Mouse (Mus musculus): ENCODE data around the gene Qrfp. TPM values are rescaled to one million over a fixed set of nuclear protein-coding genes. Genes with fewer than 3 reads are reported as not detected.

Qrfp gene
- polyA plus RNA-seq, 1 experiment from 2014 or later, result 0.08 TPM

DNA sequence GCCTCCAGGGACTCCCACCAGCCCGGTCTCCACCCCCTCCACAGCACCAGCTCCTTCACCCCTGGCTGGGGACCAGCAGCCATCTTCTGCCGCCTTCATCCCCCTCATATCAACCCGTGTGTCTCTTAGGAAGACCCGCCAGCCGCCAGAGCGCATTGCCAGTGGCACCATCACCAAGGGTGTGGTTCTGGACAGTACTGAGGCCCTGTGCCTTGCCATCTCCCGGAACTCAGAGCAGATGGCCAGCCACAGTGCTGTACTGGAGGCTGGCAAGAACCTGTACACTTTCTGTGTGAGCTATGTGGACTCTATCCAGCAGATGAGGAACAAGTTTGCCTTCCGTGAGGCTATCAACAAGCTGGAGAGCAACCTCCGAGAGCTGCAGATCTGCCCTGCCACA, 9.0 kb downstream of the Qrfp start:
- Histone ChIP-seq H3K9me3 (ENCODE audit: control insufficient read depth, low read length) (no peaks in the 10 kb centered on the region), H3K4me3 (ENCODE audit: control insufficient read depth in 1 of 2, insufficient read depth in 1 of 2, low read depth in 1 of 2, low read length in 2 of 2) (no peak overlapping the region), H3K27me3 (ENCODE audit: control insufficient read depth, insufficient read depth, low read length) (no peaks in the 10 kb centered on the region), H3K36me3 (ENCODE audit: control insufficient read depth, insufficient read depth, low read length) (peaks cover 93% of the 10 kb centered on the region), H3K27ac (replicated peaks in 1 of 2; ENCODE audit: control insufficient read depth in 1 of 2, insufficient read depth in 1 of 2, low read depth in 2 of 2, low read length in 2 of 2) (no peak overlapping the region), H3K4me2 (ENCODE audit: low read length) (no peak overlapping the region), H3K9ac (ENCODE audit: low read length) (no peak overlapping the region), H3K4me1 (ENCODE audit: control insufficient read depth in 2 of 2, insufficient read depth in 2 of 2, low read length in 2 of 2) (peaks cover 0 to 6% of the 10 kb centered on the region in 2 experiments; a peak in 1 of 4 replicates)
- no peak for ATAC-seq (ENCODE audit: insufficient number of reproducible peaks, insufficient read depth, low FRiP score, low read depth)
- WGBS, result 76% methylated on average over 9 of the region's 9 CpGs

DNA sequence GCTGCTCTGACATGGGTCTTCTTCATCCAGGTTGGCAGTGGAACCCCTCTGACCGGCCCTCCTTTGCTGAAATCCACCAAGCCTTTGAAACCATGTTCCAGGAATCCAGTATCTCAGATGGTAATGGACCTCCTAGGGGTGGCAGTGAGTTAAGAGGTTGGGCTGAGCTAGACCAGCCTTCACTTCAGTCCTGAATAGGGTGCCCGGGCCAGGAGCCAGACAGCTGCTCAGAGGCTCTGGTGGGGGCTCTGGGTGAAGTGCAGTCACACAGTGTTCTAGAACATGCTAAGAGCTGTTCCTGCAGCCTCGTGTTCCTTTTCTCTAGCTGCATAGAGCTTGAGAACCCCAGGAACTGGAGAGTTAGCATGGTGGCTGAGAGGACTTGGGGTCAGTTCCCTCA, 13.4 kb downstream of the Qrfp start:
- Histone ChIP-seq H3K9ac (ENCODE audit: low read length) (no peak overlapping the region), H3K4me1 (ENCODE audit: control insufficient read depth in 2 of 2, insufficient read depth in 2 of 2, low read length in 2 of 2) (no peaks in the 10 kb centered on the region), H3K4me3 (ENCODE audit: control insufficient read depth in 1 of 2, insufficient read depth in 1 of 2, low read depth in 1 of 2, low read length in 2 of 2) (no peak overlapping the region), H3K27ac (replicated peaks in 1 of 2; ENCODE audit: control insufficient read depth in 1 of 2, insufficient read depth in 1 of 2, low read depth in 2 of 2, low read length in 2 of 2) (no peak overlapping the region), H3K36me3 (ENCODE audit: control insufficient read depth, insufficient read depth, low read length) (peaks cover 100% of the 10 kb centered on the region), H3K9me3 (ENCODE audit: control insufficient read depth, low read length) (no peaks in the 10 kb centered on the region), H3K27me3 (ENCODE audit: control insufficient read depth, insufficient read depth, low read length) (no peaks in the 10 kb centered on the region), H3K4me2 (ENCODE audit: low read length) (no peak overlapping the region)
- 87% methylated on average over 3 of the region's 3 CpGs for WGBS
- ATAC-seq (ENCODE audit: insufficient number of reproducible peaks, insufficient read depth, low FRiP score, low read depth), result no peak

DNA sequence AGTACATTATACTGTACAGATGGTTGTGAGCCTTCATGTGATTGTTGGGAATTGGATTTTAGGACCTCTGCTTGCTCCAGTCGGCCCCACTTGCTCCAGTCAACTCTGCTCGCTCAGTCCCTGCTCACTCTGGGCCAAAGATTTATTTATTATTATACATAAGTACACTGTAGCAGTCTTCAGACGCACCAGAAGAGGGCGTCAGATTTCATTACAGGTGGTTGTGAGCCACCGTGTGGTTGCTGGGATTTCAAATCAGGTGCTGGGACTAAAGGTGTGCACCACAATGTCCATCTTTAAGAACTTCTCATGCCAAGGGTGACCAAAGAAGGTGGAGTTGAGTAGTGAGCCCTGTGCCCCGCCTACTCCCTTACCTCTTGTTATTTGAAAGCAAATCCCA, 17.8 kb downstream of the Qrfp start:
- Histone ChIP-seq H3K36me3 (ENCODE audit: control insufficient read depth, insufficient read depth, low read length) (peaks cover 100% of the 10 kb centered on the region), H3K4me1 (ENCODE audit: control insufficient read depth in 2 of 2, insufficient read depth in 2 of 2, low read length in 2 of 2) (no peaks in the 10 kb centered on the region), H3K9me3 (ENCODE audit: control insufficient read depth, low read length) (no peaks in the 10 kb centered on the region), H3K4me3 (ENCODE audit: control insufficient read depth in 1 of 2, insufficient read depth in 1 of 2, low read depth in 1 of 2, low read length in 2 of 2) (no peak overlapping the region), H3K4me2 (ENCODE audit: low read length) (no peak overlapping the region), H3K27me3 (ENCODE audit: control insufficient read depth, insufficient read depth, low read length) (no peaks in the 10 kb centered on the region), H3K27ac (replicated peaks in 1 of 2; ENCODE audit: control insufficient read depth in 1 of 2, insufficient read depth in 1 of 2, low read depth in 2 of 2, low read length in 2 of 2) (no peak overlapping the region), H3K9ac (ENCODE audit: low read length) (no peak overlapping the region)
- WGBS, result 81% methylated on average over 6 of the region's 6 CpGs
- ATAC-seq (ENCODE audit: insufficient number of reproducible peaks, insufficient read depth, low FRiP score, low read depth), result no peak

DNA sequence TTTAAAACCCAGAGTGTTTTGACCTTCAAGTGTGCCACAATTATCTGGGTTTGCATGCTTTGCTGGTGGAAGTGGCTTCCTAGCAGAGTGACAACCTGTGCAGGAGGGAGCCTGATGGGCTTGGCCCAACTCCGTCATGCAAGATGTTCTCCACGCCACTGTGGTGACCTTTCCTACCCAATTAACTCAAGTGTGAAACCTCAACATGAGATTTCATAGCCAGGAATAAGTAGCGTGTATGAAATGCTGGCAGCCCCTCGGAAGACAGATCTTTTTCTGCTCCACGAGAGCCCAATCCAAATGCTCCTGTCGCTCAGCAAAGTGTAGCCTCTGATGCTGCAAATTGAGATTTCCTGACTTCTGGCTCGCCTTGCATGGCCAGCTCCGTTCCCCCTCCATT, 19.1 kb downstream of the Qrfp start:
- peaks cover 100% of the 10 kb centered on the region for H3K36me3 ChIP-seq (ENCODE audit: control insufficient read depth, insufficient read depth, low read length)
- H3K9me3 ChIP-seq (ENCODE audit: control insufficient read depth, low read length), result no peaks in the 10 kb centered on the region
- no peaks in the 10 kb centered on the region for H3K27me3 ChIP-seq (ENCODE audit: control insufficient read depth, insufficient read depth, low read length)

DNA sequence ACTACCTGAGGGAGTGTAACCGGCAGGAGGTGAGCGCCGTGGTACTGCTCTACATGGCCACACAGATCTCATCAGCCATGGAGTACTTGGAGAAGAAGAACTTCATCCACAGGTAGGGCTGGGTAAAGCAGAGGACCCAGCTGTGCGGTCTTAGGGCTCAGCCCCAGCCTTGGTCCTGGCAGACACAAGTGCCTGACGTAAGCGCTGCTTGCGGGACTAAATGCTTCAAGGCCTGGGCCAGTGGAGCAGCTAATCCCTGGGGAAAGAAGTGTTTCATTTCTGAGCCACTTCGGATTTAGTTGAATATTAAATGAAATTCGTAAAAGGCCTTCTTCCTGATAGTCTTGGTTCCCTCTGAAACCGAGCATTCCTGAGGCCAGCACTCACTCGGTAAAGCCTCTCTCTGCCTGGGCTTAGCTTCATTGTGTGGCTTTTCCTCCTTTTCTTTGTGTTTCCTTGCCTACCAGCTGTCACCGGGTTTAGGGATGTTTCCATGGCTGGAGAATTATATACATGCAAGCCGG, 19.6 kb downstream of the Qrfp start:
- Histone ChIP-seq H3K4me2 (ENCODE audit: low read length) (no peak overlapping the region), H3K9me3 (ENCODE audit: control insufficient read depth, low read length) (no peaks in the 10 kb centered on the region), H3K4me1 (ENCODE audit: control insufficient read depth in 2 of 2, insufficient read depth in 2 of 2, low read length in 2 of 2) (no peaks in the 10 kb centered on the region), H3K27me3 (ENCODE audit: control insufficient read depth, insufficient read depth, low read length) (no peaks in the 10 kb centered on the region), H3K36me3 (ENCODE audit: control insufficient read depth, insufficient read depth, low read length) (peaks cover 100% of the 10 kb centered on the region), H3K4me3 (ENCODE audit: control insufficient read depth in 1 of 2, insufficient read depth in 1 of 2, low read depth in 1 of 2, low read length in 2 of 2) (no peak overlapping the region), H3K27ac (replicated peaks in 1 of 2; ENCODE audit: control insufficient read depth in 1 of 2, insufficient read depth in 1 of 2, low read depth in 2 of 2, low read length in 2 of 2) (no peak overlapping the region), H3K9ac (ENCODE audit: low read length) (no peak overlapping the region)
- 86% methylated on average over 13 of the region's 13 CpGs for WGBS
- ATAC-seq (ENCODE audit: insufficient number of reproducible peaks, insufficient read depth, low FRiP score, low read depth), result no peak

More for the DNA sequence above, 19.1 kb downstream of the Qrfp start:
- ATAC-seq (ENCODE audit: insufficient number of reproducible peaks, insufficient read depth, low FRiP score, low read depth), result no peak
- Histone ChIP-seq H3K4me2 (ENCODE audit: low read length) (no peak overlapping the region), H3K4me1 (ENCODE audit: control insufficient read depth in 2 of 2, insufficient read depth in 2 of 2, low read length in 2 of 2) (no peaks in the 10 kb centered on the region), H3K4me3 (ENCODE audit: control insufficient read depth in 1 of 2, insufficient read depth in 1 of 2, low read depth in 1 of 2, low read length in 2 of 2) (no peak overlapping the region), H3K27ac (replicated peaks in 1 of 2; ENCODE audit: control insufficient read depth in 1 of 2, insufficient read depth in 1 of 2, low read depth in 2 of 2, low read length in 2 of 2) (no peak overlapping the region), H3K9ac (ENCODE audit: low read length) (no peak overlapping the region)
- 89% methylated on average over 8 of the region's 8 CpGs for WGBS

DNA sequence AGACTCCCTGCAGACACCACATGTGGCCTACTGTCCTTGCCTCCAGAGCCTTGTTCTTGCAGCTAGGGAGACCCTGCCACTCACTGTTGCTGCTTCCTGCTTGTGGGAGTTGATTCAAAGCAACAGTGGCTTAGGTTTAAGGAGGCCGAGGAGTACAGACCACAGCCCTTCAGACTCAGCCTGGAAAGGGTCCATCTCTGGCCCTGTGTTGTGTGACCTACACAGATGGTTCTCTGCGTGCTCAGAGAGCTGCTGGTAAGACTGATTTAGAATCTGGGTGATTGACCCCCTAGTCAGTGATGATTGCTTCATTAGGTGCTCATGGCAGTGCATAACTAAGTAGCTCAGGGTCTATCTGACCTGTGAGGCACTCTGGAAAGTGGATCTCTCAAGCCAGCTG, 21.2 kb downstream of the Qrfp start:
- Histone ChIP-seq H3K36me3 (ENCODE audit: control insufficient read depth, insufficient read depth, low read length) (peaks cover 100% of the 10 kb centered on the region), H3K27ac (replicated peaks in 1 of 2; ENCODE audit: control insufficient read depth in 1 of 2, insufficient read depth in 1 of 2, low read depth in 2 of 2, low read length in 2 of 2) (no peak overlapping the region), H3K9me3 (ENCODE audit: control insufficient read depth, low read length) (no peaks in the 10 kb centered on the region), H3K4me1 (ENCODE audit: control insufficient read depth in 2 of 2, insufficient read depth in 2 of 2, low read length in 2 of 2) (no peaks in the 10 kb centered on the region), H3K27me3 (ENCODE audit: control insufficient read depth, insufficient read depth, low read length) (no peaks in the 10 kb centered on the region), H3K9ac (ENCODE audit: low read length) (no peak overlapping the region), H3K4me3 (ENCODE audit: control insufficient read depth in 1 of 2, insufficient read depth in 1 of 2, low read depth in 1 of 2, low read length in 2 of 2) (no peak overlapping the region), H3K4me2 (ENCODE audit: low read length) (no peak overlapping the region)
- ATAC-seq (ENCODE audit: insufficient number of reproducible peaks, insufficient read depth, low FRiP score, low read depth), result no peak
- WGBS, result 79% methylated on average over 2 of the region's 2 CpGs

DNA sequence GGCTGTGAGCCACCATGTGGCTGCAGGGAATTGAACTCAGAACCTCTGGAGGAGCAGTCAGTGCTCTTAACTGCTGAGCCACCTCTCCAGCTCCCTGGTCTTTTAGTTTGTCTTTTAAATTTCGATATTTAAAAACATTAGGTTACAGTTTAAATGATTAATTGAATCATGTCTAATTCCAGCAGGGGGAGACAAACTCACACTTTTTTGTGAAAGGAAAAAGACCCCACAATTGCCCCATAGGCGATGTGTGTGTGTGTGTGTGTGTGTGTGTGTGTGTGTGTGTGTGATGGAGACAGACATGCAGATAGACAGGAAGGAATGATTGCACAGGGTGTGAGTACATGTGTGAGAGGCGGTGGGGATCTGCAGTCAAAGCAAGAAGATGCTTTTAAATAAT, 22.2 kb downstream of the Qrfp start:
- no peak overlapping the region for H3K27ac ChIP-seq (replicated peaks in 1 of 2; ENCODE audit: control insufficient read depth in 1 of 2, insufficient read depth in 1 of 2, low read depth in 2 of 2, low read length in 2 of 2)
- no peak overlapping the region for H3K4me3 ChIP-seq (ENCODE audit: control insufficient read depth in 1 of 2, insufficient read depth in 1 of 2, low read depth in 1 of 2, low read length in 2 of 2)
- H3K4me2 ChIP-seq (ENCODE audit: low read length), result no peak overlapping the region
- no peaks in the 10 kb centered on the region for H3K27me3 ChIP-seq (ENCODE audit: control insufficient read depth, insufficient read depth, low read length)
- WGBS, result 80% methylated on average over 3 of the region's 3 CpGs
- H3K36me3 ChIP-seq (ENCODE audit: control insufficient read depth, insufficient read depth, low read length), result peaks cover 100% of the 10 kb centered on the region
- H3K9ac ChIP-seq (ENCODE audit: low read length), result no peak overlapping the region
- H3K9me3 ChIP-seq (ENCODE audit: control insufficient read depth, low read length), result no peaks in the 10 kb centered on the region
- H3K4me1 ChIP-seq (ENCODE audit: control insufficient read depth in 2 of 2, insufficient read depth in 2 of 2, low read length in 2 of 2), result no peaks in the 10 kb centered on the region
- ATAC-seq (ENCODE audit: insufficient number of reproducible peaks, insufficient read depth, low FRiP score, low read depth), result no peak

DNA sequence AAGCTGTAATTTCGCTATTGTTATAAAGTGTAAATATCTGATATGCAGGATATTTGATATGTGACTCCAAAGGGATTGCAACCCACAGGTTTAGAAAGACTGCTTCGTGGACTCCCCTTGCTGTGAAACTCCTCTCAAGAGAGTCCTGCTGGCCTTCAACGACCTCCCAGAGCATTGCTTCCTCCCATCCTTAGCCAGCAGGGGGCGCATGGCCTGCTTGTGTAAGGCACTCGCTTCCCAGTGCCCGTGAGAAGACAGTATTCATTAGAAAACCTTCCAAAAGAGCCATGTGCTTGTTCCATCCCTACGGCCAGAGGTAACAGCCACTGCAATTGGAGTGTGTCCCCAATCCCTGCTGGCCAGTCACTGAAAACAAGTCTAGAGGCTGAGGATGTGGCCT, 23.4 kb downstream of the Qrfp start:
- H3K27me3 ChIP-seq (ENCODE audit: control insufficient read depth, insufficient read depth, low read length), result no peaks in the 10 kb centered on the region
- H3K36me3 ChIP-seq (ENCODE audit: control insufficient read depth, insufficient read depth, low read length), result peaks cover 100% of the 10 kb centered on the region
- H3K9ac ChIP-seq (ENCODE audit: low read length), result no peak overlapping the region
- no peak for ATAC-seq (ENCODE audit: insufficient number of reproducible peaks, insufficient read depth, low FRiP score, low read depth)
- WGBS, result 18% methylated on average over 7 of the region's 7 CpGs
- H3K4me1 ChIP-seq (ENCODE audit: control insufficient read depth in 2 of 2, insufficient read depth in 2 of 2, low read length in 2 of 2), result no peaks in the 10 kb centered on the region
- H3K9me3 ChIP-seq (ENCODE audit: control insufficient read depth, low read length), result no peaks in the 10 kb centered on the region
- no peak overlapping the region for H3K4me2 ChIP-seq (ENCODE audit: low read length)
- H3K27ac ChIP-seq (replicated peaks in 1 of 2; ENCODE audit: control insufficient read depth in 1 of 2, insufficient read depth in 1 of 2, low read depth in 2 of 2, low read length in 2 of 2), result no peak overlapping the region
- H3K4me3 ChIP-seq (ENCODE audit: control insufficient read depth in 1 of 2, insufficient read depth in 1 of 2, low read depth in 1 of 2, low read length in 2 of 2), result no peak overlapping the region

All from heart, embryonic 14.5 days (tissue).